Mouse (Mus musculus): ENCODE data around the gene Txndc5.

Txndc5 gene

GRCm38 (mm10) chr13:38528687-38529294, at the start of gene Txndc5:
TSS of gene Txndc5 (minus strand) at chr13:38528824.
- DNase-seq = no peak

- DNase-seq = no peak
Measured at GRCm38 (mm10) chr13:38574668-38575067, 46.0 kb upstream of the Txndc5 start.

GRCm38 (mm10) chr13:38573281-38573680, 44.7 kb upstream of the Txndc5 start:
- DNase-seq = no peak

- DNase-seq = no peak
Measured at GRCm38 (mm10) chr13:38565245-38565644, 36.6 kb upstream of the Txndc5 start.

DNA sequence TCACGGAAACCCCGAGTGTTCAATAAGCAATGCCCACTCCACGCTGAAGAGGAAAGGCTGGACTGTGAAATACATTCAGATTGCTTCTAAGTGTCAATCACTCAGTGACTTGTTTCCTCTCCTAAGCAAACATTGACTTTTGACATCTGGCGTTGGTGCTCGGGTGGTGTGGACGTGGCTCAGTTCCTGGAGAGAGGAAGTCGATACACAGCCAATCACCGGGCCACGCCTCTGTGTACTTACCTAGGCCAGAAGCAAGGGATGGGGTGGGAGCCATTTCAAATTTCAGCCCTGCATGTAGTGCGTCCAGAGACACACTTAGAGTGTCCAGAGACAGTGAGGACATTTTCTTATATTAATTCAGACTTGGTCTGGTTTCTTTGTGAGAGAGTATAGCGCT, 26.0 kb upstream of the Txndc5 start:
- DNase-seq = no peak

GRCm38 (mm10) chr13:38554210-38554609, 25.6 kb upstream of the Txndc5 start:
- DNase-seq = no peak

- no peak for DNase-seq
Measured at GRCm38 (mm10) chr13:38548681-38549080, 20.1 kb upstream of the Txndc5 start.

GRCm38 (mm10) chr13:38547717-38548116, 19.1 kb upstream of the Txndc5 start:
- no peak for DNase-seq

DNA sequence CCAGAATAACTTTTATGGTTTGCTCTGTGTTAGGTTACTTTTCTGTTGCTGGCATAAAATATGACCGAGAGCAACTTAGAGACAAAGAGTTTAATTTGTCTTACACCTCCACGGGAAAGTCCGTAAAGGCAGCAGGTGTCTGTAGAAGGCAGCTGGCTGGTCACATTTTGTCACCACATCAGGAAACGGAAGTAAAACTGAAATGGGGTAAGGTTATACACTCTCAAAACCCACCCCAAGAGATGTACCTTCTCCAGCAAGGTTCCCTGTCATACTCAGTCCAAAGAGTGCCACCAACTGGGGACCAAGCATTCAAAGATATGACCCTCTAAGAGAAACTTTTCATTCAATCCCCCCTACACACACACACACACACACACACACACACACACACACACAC, 18.1 kb upstream of the Txndc5 start:
- no peak for DNase-seq

DNA sequence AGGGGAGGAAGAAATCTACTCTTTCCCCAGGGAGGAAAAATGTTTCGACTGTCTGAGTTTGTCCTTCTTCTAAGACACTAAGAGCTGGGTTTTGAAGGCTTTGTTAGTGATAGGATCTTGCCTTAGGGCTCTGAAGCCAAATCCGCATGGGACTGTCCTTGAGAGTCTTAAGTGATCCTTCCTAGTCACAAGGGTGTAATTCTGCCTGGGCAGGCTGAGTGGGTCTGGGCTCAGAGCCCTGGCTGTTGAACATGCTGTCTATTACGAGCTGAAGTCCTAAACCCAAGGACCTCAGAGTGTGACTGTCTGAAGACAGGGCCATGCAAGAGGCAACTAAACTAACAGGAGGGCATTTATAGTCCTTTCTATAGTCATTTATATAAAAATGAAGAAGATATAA, 16.8 kb upstream of the Txndc5 start:
- DNase-seq = no peak

DNA sequence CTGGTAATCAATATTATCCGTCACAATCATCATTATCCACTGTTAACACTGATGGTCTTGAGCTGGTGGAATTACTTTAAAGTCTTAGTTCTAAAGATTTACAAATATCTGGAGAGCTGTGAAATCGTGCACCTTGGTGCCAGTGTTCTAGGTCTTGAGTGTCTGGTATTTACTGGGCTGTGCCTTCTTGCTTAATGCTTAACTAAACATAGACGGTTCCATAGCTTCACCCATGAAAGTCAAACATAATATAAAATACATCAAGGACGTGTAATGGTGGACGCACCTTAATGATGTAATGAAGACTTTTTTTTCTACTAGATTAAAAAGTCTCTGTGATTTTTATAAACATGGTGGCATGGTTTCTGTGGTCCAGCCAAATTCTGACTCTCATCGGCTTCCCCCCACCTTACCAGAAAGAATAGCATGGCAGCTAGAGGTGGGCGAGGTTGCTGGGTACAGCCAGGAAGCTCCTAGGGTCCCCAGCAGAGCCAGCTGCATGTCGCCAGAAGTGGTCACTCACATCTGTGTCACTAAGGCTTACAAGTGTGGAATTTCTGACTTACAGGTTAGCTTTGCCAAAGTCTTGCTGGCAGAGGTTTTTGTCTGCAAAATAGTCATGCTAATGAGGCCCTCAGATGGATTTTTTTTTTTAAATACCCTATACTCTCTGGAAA, 16.3 kb upstream of the Txndc5 start:
- DNase-seq = no peak

DNA sequence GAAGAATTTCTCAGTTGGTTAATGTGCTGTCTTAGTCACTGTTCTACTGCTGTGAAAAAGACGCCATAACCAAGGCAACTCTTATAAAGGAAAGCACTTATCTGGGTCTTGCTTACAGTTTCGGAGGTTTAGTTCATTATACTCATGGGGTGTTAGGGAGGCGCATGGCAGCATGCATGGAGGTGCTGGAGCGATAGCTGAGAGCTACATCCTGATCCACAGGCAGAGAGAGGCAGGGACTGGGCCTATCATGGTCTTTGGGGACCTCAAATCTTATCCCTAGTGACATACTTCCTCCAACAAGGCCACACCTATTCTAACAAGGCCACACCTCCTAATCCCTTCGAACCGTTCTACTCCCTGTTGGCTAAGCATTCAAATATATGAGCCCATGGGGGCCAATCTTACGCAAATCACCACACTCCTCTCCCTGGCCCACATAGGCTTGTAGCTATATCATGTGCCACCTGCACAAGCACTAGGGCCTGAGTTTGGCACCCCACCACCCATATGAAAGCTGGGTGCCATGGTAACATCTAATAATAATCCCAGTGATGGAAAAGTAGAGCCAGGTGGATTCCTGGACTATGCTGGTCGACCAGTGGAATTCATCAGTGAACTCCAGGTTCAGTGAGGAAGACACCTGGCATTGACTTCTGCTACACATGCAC, 15.0 kb upstream of the Txndc5 start:
- no peak for DNase-seq

DNA sequence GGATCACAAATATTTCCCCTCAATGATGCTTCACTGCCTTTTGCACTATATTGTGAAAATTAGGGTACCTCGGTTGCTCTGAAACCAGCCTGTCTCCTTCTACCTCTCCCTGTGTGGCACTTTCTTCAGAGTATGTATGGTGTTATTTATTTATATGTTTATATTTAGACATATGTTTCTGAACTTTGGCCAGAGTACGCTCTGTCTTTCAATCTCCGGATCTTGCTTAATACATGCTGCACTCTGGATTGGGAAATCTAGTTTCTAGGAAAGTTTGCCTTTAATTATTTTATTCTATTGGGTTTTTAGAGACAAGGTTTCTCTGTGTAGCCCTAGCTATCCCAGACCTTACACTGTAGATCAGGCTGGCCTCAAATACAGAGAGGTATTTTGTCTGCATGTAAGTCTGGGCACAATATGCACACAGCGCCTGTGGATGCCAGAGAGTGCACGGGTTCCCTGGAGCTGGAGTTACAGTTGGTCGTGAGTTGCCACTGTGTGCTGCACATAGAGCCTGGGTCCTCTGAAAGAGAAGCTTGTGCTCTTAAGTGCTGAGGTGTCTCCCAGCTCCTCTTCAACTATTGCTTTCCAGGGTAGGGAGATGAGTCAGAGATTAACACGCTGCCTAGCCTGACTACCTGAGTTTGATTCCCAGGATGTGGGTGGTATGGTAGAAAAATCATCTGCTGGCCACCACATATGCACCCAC, 10.7 kb upstream of the Txndc5 start:
- DNase-seq = no peak

- DNase-seq = no peak
Measured at GRCm38 (mm10) chr13:38537521-38537920, 8.9 kb upstream of the Txndc5 start.

- DNase-seq = no peak
Measured at GRCm38 (mm10) chr13:38534731-38535130, 6.1 kb upstream of the Txndc5 start.

DNA sequence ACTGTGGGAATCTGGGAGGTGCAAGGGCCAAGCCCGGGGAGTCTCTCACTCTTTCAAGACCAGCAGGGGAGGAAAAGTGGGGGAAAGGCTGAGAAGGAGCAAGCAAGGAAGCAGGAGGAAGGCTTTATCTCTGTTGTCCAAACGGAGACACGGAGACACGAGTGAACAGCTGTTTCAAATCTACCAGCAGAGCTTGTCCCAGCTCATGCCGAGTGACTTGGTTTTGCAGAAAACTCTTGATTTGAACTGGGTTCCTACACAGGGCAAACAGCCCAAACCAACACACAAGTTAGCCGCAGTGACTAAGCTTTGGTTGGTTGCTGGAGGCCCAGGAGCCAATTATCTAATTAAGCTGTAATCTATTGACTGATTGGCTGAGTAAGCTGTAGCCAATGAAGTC, 5.4 kb upstream of the Txndc5 start:
- DNase-seq = no peak

- no peak for DNase-seq
Measured at GRCm38 (mm10) chr13:38533461-38533860, 4.8 kb upstream of the Txndc5 start.

DNA sequence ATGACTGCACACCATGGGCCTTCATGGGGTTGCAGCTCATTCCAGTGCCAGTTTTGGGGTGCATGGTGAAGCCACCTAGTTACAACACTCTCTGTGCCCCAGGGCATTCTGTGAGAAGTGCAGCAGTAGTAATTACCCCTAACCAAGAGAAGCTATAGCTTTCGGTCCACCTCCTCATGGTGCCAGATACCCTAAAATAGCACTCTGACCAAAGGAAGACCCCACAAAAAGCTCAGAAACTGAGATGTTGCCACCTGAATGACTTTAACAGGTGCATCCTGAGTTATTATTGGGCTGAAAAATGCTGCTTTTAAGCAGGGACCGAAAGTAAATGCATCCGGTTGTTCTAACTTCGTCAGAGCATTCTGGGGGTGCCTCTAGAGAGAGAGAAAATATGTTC, 2.9 kb upstream of the Txndc5 start:
- DNase-seq = no peak

GRCm38 (mm10) chr13:38529576-38529975, 952 bp upstream of the Txndc5 start:
- no peak for DNase-seq

DNA sequence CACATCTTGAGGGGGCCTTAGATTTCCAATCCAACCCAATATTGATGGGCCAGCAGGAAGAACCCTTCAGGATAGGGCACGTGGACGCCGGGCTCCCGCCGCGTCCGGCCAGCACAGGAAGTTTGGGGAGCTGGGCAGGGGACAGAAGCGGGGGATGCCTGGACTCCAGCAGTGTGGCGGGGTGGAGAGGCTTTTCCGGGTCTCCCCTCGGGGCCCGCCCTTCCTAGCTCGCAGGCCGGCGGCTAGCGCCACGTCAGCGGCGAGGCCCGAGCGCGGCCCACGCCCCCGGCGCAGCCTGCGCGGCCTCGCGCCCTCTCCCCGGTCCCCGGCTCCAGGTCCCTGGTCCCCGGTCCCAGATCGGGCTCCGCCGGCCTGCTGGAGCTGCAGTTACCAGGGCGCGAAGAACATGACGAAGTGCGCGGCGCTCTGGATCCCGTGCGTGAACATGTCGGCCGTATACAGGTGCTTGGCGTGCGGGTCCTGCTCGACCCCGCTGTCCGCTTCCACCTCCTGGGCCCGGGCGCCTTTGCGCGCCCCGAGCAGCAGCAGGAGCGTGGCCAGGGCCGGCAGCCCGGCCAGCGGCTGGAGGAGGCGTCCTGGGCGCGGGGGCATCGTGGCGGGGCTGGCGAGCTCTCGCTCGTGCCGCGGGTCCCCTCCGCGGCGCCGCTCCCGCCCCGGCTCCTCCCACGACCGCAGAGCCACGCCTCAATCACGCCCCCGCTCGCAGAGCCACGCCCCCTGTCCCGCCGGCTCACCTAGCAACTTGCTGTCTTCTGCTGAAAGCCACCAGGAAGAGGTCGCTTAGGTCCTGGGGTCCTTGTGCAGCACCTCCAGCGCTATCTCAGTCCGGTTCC, 600 bp downstream of the Txndc5 start:
- peak; percentile 89 to 92 for DNase-seq

DNA sequence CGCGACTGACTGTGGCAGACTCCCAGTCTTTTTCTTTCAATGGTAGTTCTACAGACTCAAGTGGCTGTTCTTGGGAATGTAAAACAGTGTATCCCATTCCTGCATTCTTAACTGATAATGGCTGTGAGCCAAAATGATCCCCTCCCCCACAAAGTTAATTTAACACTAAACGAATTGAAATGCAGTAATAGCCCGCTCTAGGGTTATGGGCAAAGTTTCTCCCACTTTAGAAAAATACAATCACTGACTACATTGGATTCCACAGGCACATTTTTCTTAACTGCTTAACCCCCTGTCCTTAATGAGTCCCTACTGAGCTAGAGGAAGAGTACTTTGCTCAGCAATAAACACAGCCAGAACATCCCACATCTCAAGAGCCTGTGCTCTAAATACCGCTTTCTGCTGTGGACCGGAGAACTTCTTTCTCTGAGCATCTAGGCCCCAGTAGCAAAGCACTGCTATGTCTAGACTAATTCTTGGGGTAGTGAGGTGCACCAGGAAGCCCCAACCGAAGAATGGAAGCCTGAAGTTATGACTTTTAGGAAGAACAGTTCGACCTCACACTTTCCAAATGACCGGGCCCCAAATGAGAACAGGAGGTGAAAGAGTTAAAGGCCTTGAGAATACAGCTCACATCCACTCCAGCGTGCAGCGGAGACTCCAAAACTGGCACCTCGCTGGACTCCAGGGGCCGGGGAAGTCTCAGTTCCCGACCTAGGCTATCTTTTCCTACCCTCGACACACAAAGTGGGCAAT, 1.4 kb downstream of the Txndc5 start:
- no peak for DNase-seq

GRCm38 (mm10) chr13:38526116-38526515, 2.5 kb downstream of the Txndc5 start:
- DNase-seq = no peak

Measured in cerebellum, postnatal 25 days (tissue).